Mouse (Mus musculus) gastrocnemius, postnatal 25 days (tissue): ENCODE measurements around the gene Rfc4. TPM values are rescaled to one million over a fixed set of nuclear protein-coding genes. Genes with fewer than 3 reads are reported as not detected.
"Not testable (repeated sequence)": the region's sequence is repeated elsewhere in the genome, so short reads cannot be mapped to it uniquely, and the experiment has no call there.

Experiments
- DNase-seq: peaks from one replicate; pipeline ENCODE4 v3.0.0; 2022
- microRNA-seq, 2 experiments: library from miRNA; unstranded; fragments of <30 nt; microRNA quantifications; one replicate each; pipeline ENCODE4 v1.2.0; 2021; ENCODE audit warnings: borderline replicate concordance in 2 of 2
- total RNA-seq, 2 experiments: library from RNA; stranded (reverse); gene quantifications; 1 replicate in 1 of 2; 2 replicates in 1 of 2; pipeline ENCODE4 v1.2.3; 2021

Gene Rfc4
- total RNA-seq, 2 experiments from 2014 or later, result 6.1 to 6.2 TPM

DNA sequence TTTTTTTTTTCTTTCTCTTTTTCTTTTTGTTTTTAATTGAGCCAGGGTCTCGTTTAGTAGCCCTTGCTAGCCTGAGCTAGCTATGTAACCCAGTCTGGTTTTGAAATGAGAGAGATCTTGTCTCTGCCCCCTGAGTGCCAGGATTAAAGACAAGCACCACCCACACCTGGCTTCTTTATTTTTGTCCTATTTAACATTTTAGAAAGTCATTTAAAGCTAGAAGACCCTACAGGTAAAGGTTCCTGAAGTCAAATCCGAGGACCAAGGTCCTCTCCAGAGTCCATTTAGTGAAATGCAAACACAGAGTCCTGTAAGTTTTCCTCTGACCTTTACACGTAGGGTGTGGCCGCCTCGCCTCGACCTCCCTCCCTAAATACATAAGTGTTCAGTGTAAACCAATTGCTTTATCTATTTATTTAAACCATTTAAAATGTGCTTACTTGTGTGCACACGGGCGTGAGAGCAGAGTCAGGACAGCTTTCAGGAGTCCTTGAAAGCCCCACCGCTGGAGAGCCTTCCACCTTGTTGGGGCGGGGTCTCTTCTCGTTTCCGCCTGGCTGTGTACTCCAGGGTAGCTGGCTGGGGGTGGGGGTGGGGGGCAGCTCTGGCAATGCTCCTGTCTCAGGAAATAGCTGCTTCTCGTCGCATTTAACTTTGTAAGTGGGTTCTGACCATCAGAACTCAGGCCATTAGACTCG lies 25.0 kb downstream of the Rfc4 start:
- no peak for DNase-seq

DNA sequence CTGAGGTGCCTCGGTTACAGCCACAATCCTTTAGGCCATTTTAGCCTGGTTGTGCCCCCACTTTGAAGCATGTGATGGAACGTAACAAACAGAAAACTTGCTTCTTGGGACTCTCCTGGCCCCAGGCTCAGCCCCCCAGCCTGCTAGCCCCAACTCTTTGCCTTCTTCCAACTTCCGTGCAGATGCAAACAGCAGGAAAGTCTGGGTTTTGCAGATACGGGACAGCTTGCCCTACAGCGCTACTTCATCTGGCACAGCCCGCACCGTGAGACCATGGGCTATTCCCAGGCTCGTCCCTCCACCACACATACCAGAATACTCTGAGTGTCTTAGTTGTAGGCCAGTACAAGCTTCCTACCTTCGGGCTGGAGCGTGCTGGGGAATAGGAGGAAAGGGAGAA lies 26.9 kb downstream of the Rfc4 start:
- DNase-seq, result no peak

DNA sequence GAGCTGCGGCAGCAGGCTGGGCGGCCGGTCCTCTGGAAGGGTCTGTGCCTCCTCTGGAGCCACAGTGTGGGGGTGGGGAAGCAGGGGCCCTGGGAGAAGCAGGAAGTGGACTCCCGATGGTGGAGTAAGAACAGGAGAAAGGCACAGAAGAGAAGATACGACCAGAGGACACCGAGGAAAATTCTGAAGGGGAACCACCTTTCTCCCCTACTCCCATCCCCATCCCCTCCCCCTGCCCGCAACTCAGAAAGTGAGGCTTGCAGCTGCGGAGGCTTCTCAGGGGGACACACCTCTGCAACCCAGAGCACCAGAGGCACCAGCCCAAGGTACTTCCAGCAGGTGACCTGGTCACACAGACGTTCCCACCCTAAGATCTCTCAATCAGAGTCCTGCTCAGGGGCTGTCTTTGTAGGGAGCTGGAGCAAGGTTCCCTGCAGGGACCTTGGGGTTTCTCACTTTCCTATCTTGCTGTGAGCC lies 27.4 kb downstream of the Rfc4 start:
- DNase-seq, result no peak

DNA sequence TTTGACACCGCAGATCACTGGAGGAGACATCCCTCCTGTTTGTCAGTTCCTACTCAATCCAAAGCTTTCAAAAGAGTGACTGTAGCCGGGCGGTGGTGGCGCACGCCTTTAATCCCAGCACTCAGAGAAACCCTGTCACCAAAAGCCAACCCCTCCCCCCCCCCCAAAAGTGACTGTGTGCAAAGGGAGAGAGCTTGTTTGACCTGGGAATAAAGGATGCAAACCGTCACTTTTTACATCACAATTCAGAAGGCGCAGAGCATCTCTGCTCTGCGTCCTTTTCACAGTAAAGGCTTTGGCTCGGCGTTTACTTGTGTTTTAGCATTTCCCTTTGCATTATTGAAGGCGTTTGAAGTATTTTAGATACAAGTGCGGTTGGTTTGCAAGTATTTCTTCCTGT lies 27.9 kb downstream of the Rfc4 start:
- no peak for DNase-seq

DNA sequence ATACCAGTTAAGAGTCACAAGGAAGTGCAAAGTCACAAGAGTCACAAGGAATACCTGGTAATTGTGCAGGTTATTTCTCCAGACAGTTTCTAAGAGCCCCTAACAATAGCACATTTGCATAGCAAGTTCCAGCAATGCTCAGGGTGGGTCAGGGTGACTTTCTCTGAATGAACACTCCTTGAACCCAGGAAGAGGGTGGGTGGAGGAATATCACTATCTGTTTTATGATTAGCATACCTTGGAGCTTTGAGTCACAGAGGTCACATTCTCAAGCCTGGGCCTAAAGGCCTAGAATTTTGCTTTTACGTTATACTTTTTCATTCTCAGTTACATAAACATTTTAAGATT lies 29.5 kb downstream of the Rfc4 start:
- DNase-seq, result not testable (repeated sequence)

DNA sequence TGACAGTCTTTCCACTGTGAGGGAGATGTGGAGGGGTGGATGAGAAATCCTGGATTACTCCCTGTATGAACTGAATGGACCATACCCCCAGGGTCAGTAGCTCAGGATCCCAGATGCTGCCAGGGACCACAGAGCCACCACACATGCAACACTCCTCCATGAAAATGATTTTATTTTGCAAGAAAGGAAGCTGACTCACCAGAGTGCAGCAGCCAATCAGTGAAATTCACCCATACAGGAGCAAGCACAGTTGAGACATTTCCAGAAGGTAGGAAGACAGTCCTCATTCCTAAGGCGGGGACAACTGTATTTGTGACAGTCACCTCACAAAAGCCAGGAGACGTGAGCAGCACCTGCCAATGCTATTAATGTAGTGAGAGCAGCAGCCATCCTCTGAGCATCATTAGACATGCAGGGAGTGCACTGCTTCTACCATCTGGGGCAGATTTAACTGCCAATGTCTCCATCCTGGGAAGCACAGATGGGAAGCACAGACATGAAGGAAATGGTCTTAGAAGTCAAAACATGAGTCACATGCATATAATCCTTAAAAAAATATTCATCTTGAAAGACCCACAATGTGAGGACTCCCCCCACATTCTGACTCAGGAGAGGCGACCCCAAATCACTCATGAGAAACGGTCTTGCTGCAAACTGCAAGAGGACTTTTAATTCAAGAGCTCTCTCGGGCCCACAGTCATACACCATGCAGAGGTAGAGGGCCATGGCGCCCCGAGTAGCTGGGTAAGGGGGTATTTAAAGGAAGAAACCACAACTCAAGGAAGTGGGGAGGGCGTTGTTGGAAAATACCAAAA lies 30.0 kb downstream of the Rfc4 start:
- DNase-seq, result not testable (repeated sequence)

DNA sequence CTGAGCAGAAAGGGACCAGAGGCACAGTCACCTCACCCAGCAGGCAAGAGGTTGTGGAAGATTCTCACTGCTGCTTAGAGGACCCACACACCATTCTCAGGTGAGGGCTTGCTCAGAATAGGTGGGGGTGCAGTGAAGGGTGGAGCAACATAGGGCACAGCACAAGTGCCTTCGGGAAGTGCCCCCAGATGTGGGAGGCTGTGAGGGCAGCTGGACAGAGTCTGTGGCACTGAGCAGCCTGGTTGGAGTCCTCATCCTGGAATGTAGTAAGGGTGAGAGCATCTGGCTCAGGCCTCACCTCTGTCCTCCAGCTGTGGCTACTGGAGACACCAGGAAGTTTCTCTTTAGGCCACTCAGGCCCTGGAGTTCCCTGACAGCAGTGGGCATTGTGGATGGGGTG lies 30.7 kb downstream of the Rfc4 start:
- DNase-seq, result not testable (repeated sequence)

DNA sequence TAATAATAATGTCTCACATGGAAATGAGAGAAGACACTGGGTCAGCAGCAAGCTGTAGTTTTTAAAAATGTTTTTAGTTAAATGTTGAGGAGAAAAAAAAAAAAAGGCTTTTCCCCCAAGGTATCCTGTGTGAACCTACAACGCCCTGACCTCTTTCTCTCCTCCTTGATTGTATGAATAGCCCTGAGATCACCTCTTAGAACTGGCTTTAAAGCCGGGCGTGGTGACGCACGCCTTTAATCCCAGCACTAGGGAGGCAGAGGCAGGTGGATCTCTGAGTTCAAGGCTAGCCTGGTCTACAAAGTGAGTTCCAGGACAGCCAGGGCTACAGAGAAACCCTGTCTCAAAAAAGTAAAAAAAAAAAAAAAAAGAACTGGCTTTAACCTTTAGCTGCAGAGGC lies 32.0 kb downstream of the Rfc4 start:
- DNase-seq, result not testable (repeated sequence)

DNA sequence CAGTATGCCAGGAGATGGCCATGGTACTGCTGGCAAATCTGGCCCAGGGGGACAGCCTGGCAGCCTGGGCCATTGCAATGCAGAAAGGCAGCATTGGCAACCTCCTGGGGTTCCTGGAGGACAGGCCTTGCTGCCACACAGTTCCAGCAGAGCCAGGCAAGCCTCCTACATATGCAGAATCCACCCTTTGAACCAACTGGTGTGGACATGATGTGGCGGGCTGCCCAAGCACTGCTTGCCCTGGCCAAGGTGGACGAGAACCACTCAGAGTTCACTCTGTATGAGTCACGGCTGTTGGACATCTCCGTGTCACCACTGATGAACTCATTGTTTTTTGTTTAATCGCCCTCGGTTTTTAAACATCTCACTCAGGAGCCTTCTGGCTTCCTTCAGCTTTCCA lies 33.4 kb downstream of the Rfc4 start:
- DNase-seq, result no peak

DNA sequence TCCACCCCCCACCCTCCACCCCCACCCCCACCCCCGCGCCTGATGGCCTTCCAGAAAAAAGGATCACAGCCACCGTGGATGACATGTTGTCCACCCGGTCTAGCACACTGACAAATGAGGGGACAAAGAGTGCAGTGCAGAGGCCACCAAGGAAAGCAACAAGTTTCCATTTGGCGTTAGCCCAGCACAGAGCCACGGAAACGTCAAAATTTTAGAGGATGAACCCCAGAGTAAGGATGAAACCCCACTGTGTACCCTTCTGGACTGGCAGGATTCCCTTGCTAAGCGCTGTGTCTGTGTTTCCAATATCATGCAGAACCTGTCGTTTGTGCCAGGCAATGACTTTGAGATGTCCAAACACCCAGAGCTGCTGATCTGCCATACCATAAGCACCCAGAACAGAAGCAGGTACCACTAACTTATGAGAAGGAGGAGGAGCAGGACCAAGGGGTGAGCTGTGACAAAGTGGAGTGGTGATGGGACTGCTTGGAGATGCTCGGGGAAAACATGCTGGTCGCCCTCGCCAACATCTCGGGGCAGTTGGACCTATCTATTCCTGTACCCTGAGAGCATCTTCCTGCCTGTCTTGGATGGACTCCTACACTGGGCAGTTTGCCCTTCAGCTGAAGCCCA lies 34.1 kb downstream of the Rfc4 start:
- DNase-seq, result no peak

DNA sequence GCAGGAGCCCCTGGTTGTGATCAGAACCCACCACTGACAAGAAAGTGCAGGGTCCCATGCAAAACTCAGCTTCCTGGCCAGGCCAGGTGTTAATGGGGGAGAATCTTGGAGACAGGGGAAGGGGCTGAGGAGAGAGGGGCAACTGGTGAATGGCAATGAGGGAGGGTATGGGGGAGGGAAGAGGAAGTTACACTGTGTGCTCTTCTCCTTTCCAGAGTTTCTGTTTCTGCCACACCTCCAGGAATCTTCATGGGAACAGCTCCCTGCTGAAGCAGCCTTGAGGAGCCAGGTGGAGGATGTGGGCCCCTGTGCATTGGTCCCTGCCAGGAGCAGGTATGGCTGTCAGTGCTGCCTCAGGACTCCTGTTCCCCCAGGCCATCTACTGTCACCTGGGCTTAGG lies 36.2 kb downstream of the Rfc4 start:
- not testable (repeated sequence) for DNase-seq

DNA sequence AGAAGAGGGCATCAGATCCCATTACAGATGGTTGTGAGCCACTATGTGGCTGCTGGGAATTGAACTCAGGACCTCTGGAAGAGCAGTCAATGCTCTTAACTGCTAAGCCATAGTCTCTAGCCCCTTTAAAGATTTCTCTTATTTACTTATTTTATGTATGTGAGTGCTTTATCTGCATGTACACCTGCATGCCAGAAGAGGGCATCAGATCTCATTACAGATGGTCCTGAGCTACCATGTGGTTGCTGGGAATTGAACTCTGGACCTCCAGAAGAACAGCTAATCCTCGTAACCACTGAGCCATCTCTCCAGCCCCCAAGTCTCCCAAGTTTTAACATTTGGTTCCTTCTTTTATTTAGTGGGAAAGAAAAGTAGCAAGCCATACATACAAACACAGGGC lies 39.0 kb downstream of the Rfc4 start:
- DNase-seq, result not testable (repeated sequence)

DNA sequence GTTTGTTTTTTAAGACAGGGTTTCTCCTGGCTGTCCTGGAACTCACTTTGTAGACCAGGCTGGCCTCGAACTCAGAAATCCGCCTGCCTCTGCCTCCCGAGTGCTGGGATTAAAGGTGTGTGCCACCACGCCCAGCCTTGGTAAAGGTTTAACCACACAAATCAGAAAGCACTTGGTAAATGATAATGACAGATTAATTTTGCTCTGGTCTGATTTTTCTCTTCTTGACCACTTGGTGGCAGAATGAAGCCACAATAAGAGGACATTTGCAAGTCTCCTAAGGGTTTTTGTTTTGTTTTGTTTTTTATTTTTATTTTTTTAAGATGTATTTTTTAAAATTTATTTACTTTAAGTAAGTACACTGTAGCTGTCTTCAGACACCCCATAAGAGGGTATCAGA lies 39.8 kb downstream of the Rfc4 start:
- DNase-seq, result not testable (repeated sequence)

DNA sequence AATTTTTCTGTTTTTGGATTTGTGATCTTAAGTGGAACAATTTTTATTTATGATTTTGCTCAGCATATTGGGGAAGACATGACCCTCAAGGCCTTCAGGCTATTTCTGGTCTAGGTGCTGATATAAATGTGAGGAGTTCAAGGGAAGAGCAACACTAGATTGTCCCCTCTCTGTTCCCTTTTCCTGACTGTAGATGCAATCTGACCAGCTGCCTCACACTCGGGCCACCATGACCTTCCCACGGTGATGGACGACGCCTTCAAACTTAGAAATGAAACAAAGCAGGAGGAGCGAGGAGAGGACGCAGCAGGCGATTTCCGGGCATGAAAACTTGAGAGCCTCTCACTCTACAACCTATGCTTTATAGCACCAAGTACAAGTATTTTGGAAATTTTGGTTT lies 40.4 kb downstream of the Rfc4 start:
- not testable (repeated sequence) for DNase-seq

DNA sequence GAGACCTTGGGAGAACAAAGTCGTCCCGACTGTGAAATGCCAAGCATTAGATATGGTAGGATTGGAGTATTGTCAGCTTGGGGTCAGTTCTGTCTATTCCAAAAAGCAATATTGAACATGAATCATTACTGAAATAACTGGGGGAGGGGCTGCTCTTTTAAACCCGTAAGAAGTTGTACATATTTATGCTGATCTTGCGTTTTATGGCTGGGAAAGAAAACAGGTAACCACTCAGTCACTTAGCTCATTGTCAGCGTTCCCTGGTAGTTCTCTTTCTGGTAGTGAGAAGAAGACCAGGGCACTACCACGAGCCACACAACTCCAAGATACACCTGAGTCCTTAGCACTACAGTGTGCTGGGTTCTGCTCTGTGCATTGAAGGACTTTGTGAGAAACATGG lies 50.0 kb downstream of the Rfc4 start:
- not testable (repeated sequence) for DNase-seq

Small RNA genes lying within 50 kb of the gene (microRNA-seq; reads per million reads assigned to microRNA genes)
- 0 to 3.7 reads per million in 2 experiments for gene Gm49346

Other genes starting within 250 kb of the Rfc4 start
- not detected for gene Ahsg, start 236.5 kb downstream of the Rfc4 start, total RNA-seq
- not detected for gene Fetub, start 209.4 kb downstream of the Rfc4 start, total RNA-seq
- not detected for gene Hrg, start 176.7 kb downstream of the Rfc4 start, total RNA-seq
- under 1 TPM in 1 of 2 experiments, not detected in 1; 0.21 TPM for gene Kng2, start 98.3 kb downstream of the Rfc4 start, total RNA-seq
- not detected for gene Kng1, start 69.9 kb downstream of the Rfc4 start, total RNA-seq
- gene Eif4a2, start 20.3 kb downstream of the Rfc4 start, total RNA-seq, result 100 to 1,000 TPM; 362 to 414 TPM
- gene Adipoq, start 18.8 kb upstream of the Rfc4 start, total RNA-seq, result 10 to 100 TPM in 1 of 2 experiments, 1 to 10 TPM in 1; 1.9 to 87.3 TPM
- 1 to 10 TPM; 3.4 to 3.5 TPM for gene St6gal1, start 97.0 kb upstream of the Rfc4 start, total RNA-seq